Mouse (Mus musculus) cerebellum, adult 11 months (tissue): Measurements from ENCODE around the gene Wdr60.

Source experiments
- DNase-seq: peaks from one replicate; pipeline ENCODE4 v3.0.0; 2022

The Wdr60 gene

GRCm38 (mm10) chr12:116181436-116182050 is 81.3 kb downstream of the Wdr60 start:
- no peak for DNase-seq

DNA sequence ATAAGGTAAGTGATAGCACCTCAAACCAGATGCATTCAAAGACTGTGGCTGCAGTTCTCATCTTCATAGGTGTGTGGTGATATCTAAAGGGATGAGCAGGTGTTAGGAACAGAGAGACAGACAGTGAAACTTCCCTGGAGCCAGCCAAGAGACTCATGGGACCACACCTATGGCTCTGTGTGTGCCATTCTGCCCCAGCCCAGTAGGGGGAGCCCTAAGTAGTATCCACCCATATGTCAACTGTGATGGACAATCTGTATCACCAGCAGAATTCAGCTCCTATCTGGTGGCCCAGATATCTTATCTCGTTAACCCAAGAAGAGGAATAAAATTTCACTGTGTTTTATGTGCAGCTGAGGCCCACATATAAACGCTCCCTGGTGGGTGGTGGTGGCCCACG is 85.9 kb downstream of the Wdr60 start:
- no peak for DNase-seq

GRCm38 (mm10) chr12:116169666-116170065 is 93.2 kb downstream of the Wdr60 start:
- no peak for DNase-seq

DNA sequence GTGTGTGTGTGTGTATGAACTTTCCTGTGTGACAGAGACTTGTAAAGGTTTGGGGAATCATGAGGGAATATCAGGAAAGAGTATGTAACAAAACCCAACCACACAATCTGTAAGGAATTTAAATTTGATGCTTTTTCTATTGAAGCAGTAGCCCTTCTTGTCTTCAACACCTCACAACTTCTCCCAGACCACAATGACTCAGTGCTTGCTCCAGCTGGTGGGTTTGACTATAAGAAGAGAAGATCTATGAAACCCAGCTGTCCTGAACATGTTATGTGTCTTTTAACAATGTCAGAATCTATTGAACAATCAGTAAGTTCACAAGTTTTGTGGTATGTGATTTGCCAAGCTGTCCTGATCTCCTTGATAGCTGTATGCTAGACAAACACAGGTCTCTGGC is 97.5 kb downstream of the Wdr60 start:
- no peak for DNase-seq

GRCm38 (mm10) chr12:116159695-116160094 is 103.1 kb downstream of the Wdr60 start:
- no peak for DNase-seq

DNA sequence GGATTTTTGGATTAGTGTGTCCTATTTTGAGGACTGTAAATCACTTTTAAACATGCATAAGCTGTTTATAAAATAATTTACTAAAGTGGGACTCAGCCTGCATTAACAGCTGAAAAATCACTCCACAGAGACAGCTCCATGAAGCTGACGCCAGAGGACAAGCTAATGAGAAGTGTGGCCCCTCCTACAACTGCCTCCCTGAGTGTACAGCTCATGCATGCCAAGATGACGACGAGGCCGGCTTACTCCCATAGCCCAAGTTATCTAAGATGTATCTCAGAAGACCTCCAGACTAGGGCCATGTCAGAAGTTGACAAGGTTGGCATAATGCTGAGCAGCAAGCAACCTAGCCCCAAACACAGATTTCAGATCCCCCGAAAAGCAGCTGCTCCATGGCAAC is 103.6 kb downstream of the Wdr60 start:
- no peak for DNase-seq

GRCm38 (mm10) chr12:116156792-116157532 is 105.9 kb downstream of the Wdr60 start:
- DNase-seq, result no peak
